Mouse (Mus musculus): ENCODE results near the gene Zfp747. TPM values are rescaled to one million over a fixed set of nuclear protein-coding genes. Genes with fewer than 3 reads are reported as not detected.

The Zfp747 gene
- polyA plus RNA-seq, 1 experiment = not detected

GRCm38 (mm10) chr7:127357871-127358270 lies 18.0 kb downstream of the Zfp747 start:
- Histone ChIP-seq H3K4me1 (ENCODE audit: control insufficient read depth, insufficient read depth, low read length) (0 out of 2 replicates have a peak, but pooled peaks cover 3% of the 10 kb centered on the region), H3K27ac (ENCODE audit: insufficient read depth, low read depth, low read length) (no peak overlapping the region), H3K4me3 (ENCODE audit: insufficient read depth, low read depth, low read length) (no peak overlapping the region)
- TF ChIP-seq POLR2A (IDR thresholded peaks at IDR 0.05; ENCODE audit: insufficient read depth, low read depth, low read length) (no peak), CTCF (IDR thresholded peaks at IDR 0.05; ENCODE audit: insufficient read depth, low read depth, low read length) (no peak)
- 33% methylated on average over 2 of the region's 2 CpGs for WGBS

DNA sequence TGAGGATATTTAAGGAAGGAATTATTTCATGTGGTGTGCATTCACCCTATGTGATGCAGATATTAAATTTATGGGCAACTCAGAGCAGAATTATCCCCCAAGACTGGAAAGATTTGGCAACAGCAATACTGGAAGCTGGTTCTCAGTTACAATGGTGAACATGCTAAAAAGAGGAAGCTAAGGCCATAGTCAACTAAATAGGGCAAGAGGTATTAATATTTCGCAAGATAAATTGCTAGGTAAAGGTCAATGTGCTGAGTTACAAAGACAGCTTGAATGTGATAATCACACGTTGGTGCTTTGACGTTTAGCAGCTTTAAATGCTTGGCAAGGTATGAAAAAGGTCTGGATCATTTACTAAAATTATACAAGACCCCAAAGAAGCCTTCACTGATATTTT lies 20.1 kb downstream of the Zfp747 start:
- no peak overlapping the region for H3K4me3 ChIP-seq (ENCODE audit: insufficient read depth, low read depth, low read length)
- 71% methylated on average over 3 of the region's 3 CpGs for WGBS
- TF ChIP-seq POLR2A (IDR thresholded peaks at IDR 0.05; ENCODE audit: insufficient read depth, low read depth, low read length) (no peak), CTCF (IDR thresholded peaks at IDR 0.05; ENCODE audit: insufficient read depth, low read depth, low read length) (no peak)
- H3K27ac ChIP-seq (ENCODE audit: insufficient read depth, low read depth, low read length) = no peak overlapping the region
- H3K4me1 ChIP-seq (ENCODE audit: control insufficient read depth, insufficient read depth, low read length) = no peaks in the 10 kb centered on the region

DNA sequence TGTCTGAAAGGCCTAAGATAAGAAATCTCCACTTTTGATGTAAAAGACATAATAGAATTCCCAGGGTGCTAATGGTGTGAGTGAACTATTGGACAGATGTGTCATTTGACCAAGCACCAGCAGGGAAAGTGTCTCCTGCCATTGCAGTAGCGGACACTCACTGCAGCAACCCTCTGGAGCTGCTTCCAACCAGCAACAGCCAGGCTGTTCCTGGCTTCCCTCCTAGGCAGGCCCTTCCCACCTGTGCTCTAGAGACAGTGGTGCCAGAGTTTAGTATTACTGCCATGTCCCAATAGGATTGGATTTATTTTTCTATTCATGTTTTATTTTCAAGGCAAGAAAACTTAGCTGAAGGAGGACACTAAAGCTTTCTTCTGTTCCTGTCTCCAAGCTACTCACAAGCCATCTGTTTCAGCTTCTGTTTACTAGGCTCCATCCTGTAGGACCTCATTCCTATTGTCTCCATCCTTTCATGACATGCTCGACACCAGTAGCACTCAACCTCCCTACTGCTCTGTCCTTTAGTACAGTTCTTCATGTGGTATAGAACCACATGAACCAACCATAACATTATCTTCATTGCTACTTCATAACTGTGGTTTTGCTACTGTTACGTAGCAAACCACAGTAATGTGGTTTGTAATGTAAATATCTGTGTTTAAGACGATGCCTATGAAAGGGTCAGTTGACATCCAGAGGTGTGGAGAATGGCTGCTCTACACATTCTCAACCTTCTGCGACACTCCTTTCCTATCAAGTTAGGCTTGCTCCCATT lies 24.4 kb downstream of the Zfp747 start:
- WGBS = 90% methylated on average over 5 of the region's 5 CpGs
- TF ChIP-seq POLR2A (IDR thresholded peaks at IDR 0.05; ENCODE audit: insufficient read depth, low read depth, low read length) = no peak
- no peak for TF ChIP-seq CTCF (IDR thresholded peaks at IDR 0.05; ENCODE audit: insufficient read depth, low read depth, low read length)
- peaks cover 3% of the 10 kb centered on the region; the same call in 1 of the 2 replicates for H3K4me1 ChIP-seq (ENCODE audit: control insufficient read depth, insufficient read depth, low read length)
- H3K4me3 ChIP-seq (ENCODE audit: insufficient read depth, low read depth, low read length) = no peak overlapping the region
- no peak overlapping the region for H3K27ac ChIP-seq (ENCODE audit: insufficient read depth, low read depth, low read length)

- Histone ChIP-seq H3K4me1 (ENCODE audit: control insufficient read depth, insufficient read depth, low read length) (peaks cover 12% of the 10 kb centered on the region), H3K4me3 (ENCODE audit: insufficient read depth, low read depth, low read length) (peak overlapping the region; percentile 97; the same call in 1 of the 2 replicates), H3K27ac (ENCODE audit: insufficient read depth, low read depth, low read length) (no peak overlapping the region)
- TF ChIP-seq POLR2A (IDR thresholded peaks at IDR 0.05; ENCODE audit: insufficient read depth, low read depth, low read length) (no peak), CTCF (IDR thresholded peaks at IDR 0.05; ENCODE audit: insufficient read depth, low read depth, low read length) (no peak)
- 23% methylated on average over 8 of the region's 8 CpGs for WGBS
Observed at GRCm38 (mm10) chr7:127346676-127347075, 29.2 kb downstream of the Zfp747 start.

DNA sequence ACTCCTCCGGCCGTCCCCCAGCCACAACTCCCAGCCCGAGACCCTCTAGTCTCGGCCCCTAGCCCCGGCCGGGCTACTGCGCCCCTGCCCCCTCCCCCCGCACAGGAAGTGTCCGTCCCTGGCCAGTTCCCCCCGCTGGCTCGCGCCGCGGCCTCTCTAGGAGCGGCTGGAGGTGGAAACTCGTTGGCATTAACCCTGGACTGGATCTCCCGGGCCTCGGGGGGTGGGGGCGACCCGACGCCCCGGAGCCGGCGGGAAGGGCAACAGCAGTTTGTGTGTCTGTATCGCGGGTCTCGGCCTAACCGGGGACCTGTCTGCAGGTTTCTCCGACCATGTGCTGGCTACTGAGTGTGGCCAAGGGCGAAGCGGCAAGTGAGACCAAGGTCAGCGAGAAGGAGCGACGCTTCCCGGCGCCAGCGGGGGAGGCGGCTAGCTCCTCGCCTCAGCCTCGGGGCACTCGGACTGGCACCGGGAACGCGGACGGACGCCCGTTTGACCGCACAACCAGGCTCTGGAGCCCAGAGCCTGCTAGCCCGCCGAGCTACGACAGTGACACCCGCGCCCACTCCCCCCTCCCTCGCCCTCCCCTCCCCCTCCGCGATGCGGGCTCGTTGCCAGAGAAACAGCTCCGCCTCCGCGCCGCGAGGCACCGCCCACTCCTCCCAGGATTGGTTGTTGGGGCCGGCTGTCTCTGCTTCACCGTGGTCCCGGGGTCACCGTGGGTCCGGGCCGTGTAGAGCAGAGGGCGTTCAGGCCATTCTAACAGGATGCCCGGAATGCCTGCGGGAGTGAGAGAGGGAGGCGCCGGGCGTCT lies 30.1 kb downstream of the Zfp747 start, which contains the start of gene Zfp768:
TSS of gene Zfp768 (minus strand) at position 78 of the 814 bp plus-strand sequence.
- Histone ChIP-seq H3K4me1 (ENCODE audit: control insufficient read depth, insufficient read depth, low read length) (peaks cover 12% of the 10 kb centered on the region), H3K27ac (ENCODE audit: insufficient read depth, low read depth, low read length) (peak within 1 kb of the TSS; percentile 100), H3K4me3 (ENCODE audit: insufficient read depth, low read depth, low read length) (peak within 1 kb of the TSS; percentile 97)
- WGBS = under 1% methylated on average over 72 of the region's 76 CpGs
- TF ChIP-seq CTCF (IDR thresholded peaks at IDR 0.05; ENCODE audit: insufficient read depth, low read depth, low read length) (no peak), POLR2A (IDR thresholded peaks at IDR 0.05; ENCODE audit: insufficient read depth, low read depth, low read length) (peak; percentile 81)

GRCm38 (mm10) chr7:127345092-127345491 lies 30.8 kb downstream of the Zfp747 start:
- Histone ChIP-seq H3K4me3 (ENCODE audit: insufficient read depth, low read depth, low read length) (peak overlapping the region; percentile 97), H3K4me1 (ENCODE audit: control insufficient read depth, insufficient read depth, low read length) (peaks cover 12% of the 10 kb centered on the region), H3K27ac (ENCODE audit: insufficient read depth, low read depth, low read length) (peak overlapping the region; percentile 100)
- WGBS = 2% methylated on average over 41 of the region's 42 CpGs
- TF ChIP-seq CTCF (IDR thresholded peaks at IDR 0.05; ENCODE audit: insufficient read depth, low read depth, low read length) (no peak), POLR2A (IDR thresholded peaks at IDR 0.05; ENCODE audit: insufficient read depth, low read depth, low read length) (peak; percentile 44; the same call in 1 of the 2 replicates)

- Histone ChIP-seq H3K4me1 (ENCODE audit: control insufficient read depth, insufficient read depth, low read length) (peaks cover 12% of the 10 kb centered on the region), H3K4me3 (ENCODE audit: insufficient read depth, low read depth, low read length) (peak overlapping the region; percentile 97; the same call in 1 of the 2 replicates), H3K27ac (ENCODE audit: insufficient read depth, low read depth, low read length) (no peak overlapping the region)
- TF ChIP-seq CTCF (IDR thresholded peaks at IDR 0.05; ENCODE audit: insufficient read depth, low read depth, low read length) (no peak), POLR2A (IDR thresholded peaks at IDR 0.05; ENCODE audit: insufficient read depth, low read depth, low read length) (no peak)
- 83% methylated on average over 8 of the region's 8 CpGs for WGBS
Observed at GRCm38 (mm10) chr7:127344371-127344770, 31.5 kb downstream of the Zfp747 start.

GRCm38 (mm10) chr7:127343351-127344019 lies 32.4 kb downstream of the Zfp747 start:
- H3K4me3 ChIP-seq (ENCODE audit: insufficient read depth, low read depth, low read length) = no peak overlapping the region
- WGBS = 95% methylated on average over 38 of the region's 38 CpGs
- no peak for TF ChIP-seq CTCF (IDR thresholded peaks at IDR 0.05; ENCODE audit: insufficient read depth, low read depth, low read length)
- no peak for TF ChIP-seq POLR2A (IDR thresholded peaks at IDR 0.05; ENCODE audit: insufficient read depth, low read depth, low read length)
- no peak overlapping the region for H3K27ac ChIP-seq (ENCODE audit: insufficient read depth, low read depth, low read length)
- peaks cover 12% of the 10 kb centered on the region for H3K4me1 ChIP-seq (ENCODE audit: control insufficient read depth, insufficient read depth, low read length)
